Mouse (Mus musculus): ENCODE measurements around the gene Fstl4. TPM values are rescaled to one million over a fixed set of nuclear protein-coding genes. Genes with fewer than 3 reads are reported as not detected.
"Not testable (repeated sequence)": the region's sequence is repeated elsewhere in the genome, so short reads cannot be mapped to it uniquely, and the experiment has no call there.

The Fstl4 gene
- polyA plus RNA-seq, 1 experiment from 2014 or later = not detected

GRCm38 (mm10) chr11:53182858-53183257 is 418.4 kb downstream of the Fstl4 start:
- Histone ChIP-seq H3K27me3 (ENCODE audit: insufficient read depth, low read length) (no peaks in the 10 kb centered on the region), H3K9me3 (ENCODE audit: low read length) (no peaks in the 10 kb centered on the region), H3K9ac (replicated peaks) (no peak overlapping the region), H3K36me3 (replicated peaks; ENCODE audit: insufficient read depth, low read length) (no peaks in the 10 kb centered on the region), H3K4me1 (ENCODE audit: insufficient read depth) (peaks cover 17% of the 10 kb centered on the region), H3K4me3 (ENCODE audit: low read depth, low read length) (no peak overlapping the region), H3K4me2 (ENCODE audit: low read depth, low read length) (no peak overlapping the region), H3K27ac (ENCODE audit: low read depth) (peak overlapping the region; percentile 7; the same call in 1 of the 2 replicates)
- 34% methylated on average over 4 of the region's 4 CpGs for WGBS (ENCODE audit: insufficient replicate concordance)
- TF ChIP-seq EP300 (IDR thresholded peaks at IDR 0.05; ENCODE audit: low read depth) (no peak), CTCF (IDR thresholded peaks at IDR 0.05; ENCODE audit: low read depth) (no peak)
- ATAC-seq (0 out of 2 replicates have a peak, but pooled peaks have one; percentile 44), DNase-seq (peak; percentile 36)

- H3K4me1 ChIP-seq (ENCODE audit: insufficient read depth) = peaks cover 17% of the 10 kb centered on the region
- TF ChIP-seq CTCF (IDR thresholded peaks at IDR 0.05; ENCODE audit: low read depth) (no peak), EP300 (IDR thresholded peaks at IDR 0.05; ENCODE audit: low read depth) (no peak)
- 66% methylated on average over 7 of the region's 7 CpGs for WGBS (ENCODE audit: insufficient replicate concordance)
- no peak overlapping the region for H3K9ac ChIP-seq (replicated peaks)
- ATAC-seq (peak; percentile 62), DNase-seq (no peak)
- no peak overlapping the region for H3K27ac ChIP-seq (ENCODE audit: low read depth)
- no peaks in the 10 kb centered on the region for H3K27me3 ChIP-seq (ENCODE audit: insufficient read depth, low read length)
- no peaks in the 10 kb centered on the region for H3K9me3 ChIP-seq (ENCODE audit: low read length)
- no peak overlapping the region for H3K4me2 ChIP-seq (ENCODE audit: low read depth, low read length)
- no peak overlapping the region for H3K4me3 ChIP-seq (ENCODE audit: low read depth, low read length)
- no peaks in the 10 kb centered on the region for H3K36me3 ChIP-seq (replicated peaks; ENCODE audit: insufficient read depth, low read length)
Observed at GRCm38 (mm10) chr11:53184046-53184445, 419.6 kb downstream of the Fstl4 start.

- peaks cover 17% of the 10 kb centered on the region for H3K4me1 ChIP-seq (ENCODE audit: insufficient read depth)
- H3K4me3 ChIP-seq (ENCODE audit: low read depth, low read length) = no peak overlapping the region
- no peaks in the 10 kb centered on the region for H3K27me3 ChIP-seq (ENCODE audit: insufficient read depth, low read length)
- 38% methylated on average over 5 of the region's 5 CpGs for WGBS (ENCODE audit: insufficient replicate concordance)
- peak overlapping the region; percentile 35 for H3K4me2 ChIP-seq (ENCODE audit: low read depth, low read length)
- DNase-seq (peak; percentile 23), ATAC-seq (peak; percentile 53)
- no peaks in the 10 kb centered on the region for H3K36me3 ChIP-seq (replicated peaks; ENCODE audit: insufficient read depth, low read length)
- no peak overlapping the region for H3K9ac ChIP-seq (replicated peaks)
- TF ChIP-seq CTCF (IDR thresholded peaks at IDR 0.05; ENCODE audit: low read depth) (no peak), EP300 (IDR thresholded peaks at IDR 0.05; ENCODE audit: low read depth) (no peak)
- no peaks in the 10 kb centered on the region for H3K9me3 ChIP-seq (ENCODE audit: low read length)
- H3K27ac ChIP-seq (ENCODE audit: low read depth) = peak overlapping the region; percentile 29; the same call in 1 of the 2 replicates
Observed at GRCm38 (mm10) chr11:53184698-53185097, 420.3 kb downstream of the Fstl4 start.

GRCm38 (mm10) chr11:53187427-53188140 is 423.1 kb downstream of the Fstl4 start:
- H3K27me3 ChIP-seq (ENCODE audit: insufficient read depth, low read length) = no peaks in the 10 kb centered on the region
- WGBS (ENCODE audit: insufficient replicate concordance) = 55% methylated on average over 5 of the region's 5 CpGs
- H3K4me3 ChIP-seq (ENCODE audit: low read depth, low read length) = no peak overlapping the region
- no peak overlapping the region for H3K4me2 ChIP-seq (ENCODE audit: low read depth, low read length)
- peaks cover 14% of the 10 kb centered on the region for H3K4me1 ChIP-seq (ENCODE audit: insufficient read depth)
- H3K9me3 ChIP-seq (ENCODE audit: low read length) = no peaks in the 10 kb centered on the region
- ATAC-seq (no peak), DNase-seq (no peak)
- no peaks in the 10 kb centered on the region for H3K36me3 ChIP-seq (replicated peaks; ENCODE audit: insufficient read depth, low read length)
- no peak overlapping the region for H3K9ac ChIP-seq (replicated peaks)
- no peak for TF ChIP-seq EP300 (IDR thresholded peaks at IDR 0.05; ENCODE audit: low read depth)
- no peak for TF ChIP-seq CTCF (IDR thresholded peaks at IDR 0.05; ENCODE audit: low read depth)
- H3K27ac ChIP-seq (ENCODE audit: low read depth) = no peak overlapping the region

- H3K36me3 ChIP-seq (replicated peaks; ENCODE audit: insufficient read depth, low read length); H3K4me1 ChIP-seq (ENCODE audit: insufficient read depth); ATAC-seq; H3K27ac ChIP-seq (ENCODE audit: low read depth); H3K4me2 ChIP-seq (ENCODE audit: low read depth, low read length); H3K27me3 ChIP-seq (ENCODE audit: insufficient read depth, low read length); H3K4me3 ChIP-seq (ENCODE audit: low read depth, low read length); DNase-seq; H3K9ac ChIP-seq (replicated peaks); H3K9me3 ChIP-seq (ENCODE audit: low read length): not testable (repeated sequence)
- WGBS (ENCODE audit: insufficient replicate concordance) = 83% methylated on average over 1 of the region's 1 CpGs
Observed at GRCm38 (mm10) chr11:53196551-53196950, 432.1 kb downstream of the Fstl4 start.

- Histone ChIP-seq H3K9me3 (ENCODE audit: low read length) (no peaks in the 10 kb centered on the region), H3K9ac (replicated peaks) (no peak overlapping the region), H3K4me3 (ENCODE audit: low read depth, low read length) (no peak overlapping the region), H3K4me2 (ENCODE audit: low read depth, low read length) (no peak overlapping the region), H3K36me3 (replicated peaks; ENCODE audit: insufficient read depth, low read length) (no peaks in the 10 kb centered on the region), H3K27me3 (ENCODE audit: insufficient read depth, low read length) (no peaks in the 10 kb centered on the region), H3K27ac (ENCODE audit: low read depth) (no peak overlapping the region), H3K4me1 (ENCODE audit: insufficient read depth) (no peaks in the 10 kb centered on the region)
- no peak for ATAC-seq
- DNase-seq = no peak
- WGBS (ENCODE audit: insufficient replicate concordance) = 77% methylated on average over 2 of the region's 2 CpGs
- TF ChIP-seq CTCF (IDR thresholded peaks at IDR 0.05; ENCODE audit: low read depth) (no peak), EP300 (IDR thresholded peaks at IDR 0.05; ENCODE audit: low read depth) (no peak)
Observed at GRCm38 (mm10) chr11:53197111-53197510, 432.7 kb downstream of the Fstl4 start.

Data from liver, postnatal 0 days (tissue).